Mouse (Mus musculus): ENCODE measurements around the gene Vps4b. TPM values are rescaled to one million over a fixed set of nuclear protein-coding genes. Genes with fewer than 3 reads are reported as not detected.

The Vps4b gene
- polyA plus RNA-seq, 1 experiment, result not detected

- WGBS, result under 1% methylated on average over 51 of the region's 51 CpGs
- Histone ChIP-seq H3K4me3 (ENCODE audit: insufficient read depth, low read depth, low read length) (peak within 1 kb of the TSS; percentile 93), H3K27ac (ENCODE audit: insufficient read depth, low read depth, low read length) (peak within 1 kb of the TSS; percentile 94), H3K4me1 (ENCODE audit: control insufficient read depth, insufficient read depth, low read length) (peaks cover 9% of the 10 kb centered on the region)
- TF ChIP-seq CTCF (IDR thresholded peaks at IDR 0.05; ENCODE audit: insufficient read depth, low read depth, low read length) (no peak), POLR2A (IDR thresholded peaks at IDR 0.05; ENCODE audit: insufficient read depth, low read depth, low read length) (peak; percentile 72)
These were observed 36.7 kb downstream of the Vps4b start, which contains the start of gene Kdsr for GRCm38 (mm10) chr1:106759572-106760435. Gene Kdsr, minus strand, starts transcription at chr1:106759727.

GRCm38 (mm10) chr1:106758734-106759571, 37.6 kb downstream of the Vps4b start:
- 1% methylated on average over 34 of the region's 34 CpGs for WGBS
- TF ChIP-seq POLR2A (IDR thresholded peaks at IDR 0.05; ENCODE audit: insufficient read depth, low read depth, low read length), result no peak
- TF ChIP-seq CTCF (IDR thresholded peaks at IDR 0.05; ENCODE audit: insufficient read depth, low read depth, low read length), result no peak
- Histone ChIP-seq H3K27ac (ENCODE audit: insufficient read depth, low read depth, low read length) (peak overlapping the region; percentile 17; the same call in 1 of the 2 replicates), H3K4me3 (ENCODE audit: insufficient read depth, low read depth, low read length) (peak overlapping the region; percentile 93), H3K4me1 (ENCODE audit: control insufficient read depth, insufficient read depth, low read length) (peaks cover 9% of the 10 kb centered on the region)

- WGBS, result 90% methylated on average over 4 of the region's 4 CpGs
- Histone ChIP-seq H3K27ac (ENCODE audit: insufficient read depth, low read depth, low read length) (no peak overlapping the region), H3K4me1 (ENCODE audit: control insufficient read depth, insufficient read depth, low read length) (peaks cover 9% of the 10 kb centered on the region), H3K4me3 (ENCODE audit: insufficient read depth, low read depth, low read length) (no peak overlapping the region)
- TF ChIP-seq CTCF (IDR thresholded peaks at IDR 0.05; ENCODE audit: insufficient read depth, low read depth, low read length) (no peak), POLR2A (IDR thresholded peaks at IDR 0.05; ENCODE audit: insufficient read depth, low read depth, low read length) (no peak)
These were observed 39.9 kb downstream of the Vps4b start for GRCm38 (mm10) chr1:106756633-106757032.

- Histone ChIP-seq H3K4me1 (ENCODE audit: control insufficient read depth, insufficient read depth, low read length) (no peaks in the 10 kb centered on the region), H3K27ac (ENCODE audit: insufficient read depth, low read depth, low read length) (no peak overlapping the region), H3K4me3 (ENCODE audit: insufficient read depth, low read depth, low read length) (no peak overlapping the region)
- TF ChIP-seq CTCF (IDR thresholded peaks at IDR 0.05; ENCODE audit: insufficient read depth, low read depth, low read length) (no peak), POLR2A (IDR thresholded peaks at IDR 0.05; ENCODE audit: insufficient read depth, low read depth, low read length) (no peak)
- 91% methylated on average over 5 of the region's 5 CpGs for WGBS
These were observed 44.5 kb downstream of the Vps4b start for GRCm38 (mm10) chr1:106752013-106752412.

GRCm38 (mm10) chr1:106750656-106751055, 45.9 kb downstream of the Vps4b start:
- no peak overlapping the region for H3K4me3 ChIP-seq (ENCODE audit: insufficient read depth, low read depth, low read length)
- TF ChIP-seq POLR2A (IDR thresholded peaks at IDR 0.05; ENCODE audit: insufficient read depth, low read depth, low read length) (no peak), CTCF (IDR thresholded peaks at IDR 0.05; ENCODE audit: insufficient read depth, low read depth, low read length) (no peak)
- H3K4me1 ChIP-seq (ENCODE audit: control insufficient read depth, insufficient read depth, low read length), result no peaks in the 10 kb centered on the region
- WGBS, result 62% methylated on average over 1 of the region's 1 CpGs
- H3K27ac ChIP-seq (ENCODE audit: insufficient read depth, low read depth, low read length), result no peak overlapping the region

- Histone ChIP-seq H3K4me3 (ENCODE audit: insufficient read depth, low read depth, low read length) (no peak overlapping the region), H3K4me1 (ENCODE audit: control insufficient read depth, insufficient read depth, low read length) (no peaks in the 10 kb centered on the region), H3K27ac (ENCODE audit: insufficient read depth, low read depth, low read length) (no peak overlapping the region)
- 92% methylated on average over 6 of the region's 6 CpGs for WGBS
- no peak for TF ChIP-seq POLR2A (IDR thresholded peaks at IDR 0.05; ENCODE audit: insufficient read depth, low read depth, low read length)
- no peak for TF ChIP-seq CTCF (IDR thresholded peaks at IDR 0.05; ENCODE audit: insufficient read depth, low read depth, low read length)
These were observed 47.8 kb downstream of the Vps4b start for GRCm38 (mm10) chr1:106748555-106749315.

- no peaks in the 10 kb centered on the region for H3K4me1 ChIP-seq (ENCODE audit: control insufficient read depth, insufficient read depth, low read length)
- H3K27ac ChIP-seq (ENCODE audit: insufficient read depth, low read depth, low read length), result no peak overlapping the region
- no peak for TF ChIP-seq CTCF (IDR thresholded peaks at IDR 0.05; ENCODE audit: insufficient read depth, low read depth, low read length)
- H3K4me3 ChIP-seq (ENCODE audit: insufficient read depth, low read depth, low read length), result no peak overlapping the region
- 81% methylated on average over 6 of the region's 6 CpGs for WGBS
These were observed 53.5 kb downstream of the Vps4b start for GRCm38 (mm10) chr1:106742980-106743379.

GRCm38 (mm10) chr1:106740735-106741134, 55.8 kb downstream of the Vps4b start:
- no peak overlapping the region for H3K4me3 ChIP-seq (ENCODE audit: insufficient read depth, low read depth, low read length)
- TF ChIP-seq POLR2A (IDR thresholded peaks at IDR 0.05; ENCODE audit: insufficient read depth, low read depth, low read length), result no peak
- TF ChIP-seq CTCF (IDR thresholded peaks at IDR 0.05; ENCODE audit: insufficient read depth, low read depth, low read length), result no peak
- H3K27ac ChIP-seq (ENCODE audit: insufficient read depth, low read depth, low read length), result no peak overlapping the region
- WGBS, result 97% methylated on average over 4 of the region's 4 CpGs
- H3K4me1 ChIP-seq (ENCODE audit: control insufficient read depth, insufficient read depth, low read length), result no peaks in the 10 kb centered on the region

Measured in olfactory bulb, adult 2 months (tissue).